Mouse (Mus musculus): ENCODE results near the gene Prkag2. TPM values are rescaled to one million over a fixed set of nuclear protein-coding genes. Genes with fewer than 3 reads are reported as not detected.

Gene Prkag2
- polyA plus RNA-seq, 1 experiment from 2014 or later: 32.6 TPM

DNA sequence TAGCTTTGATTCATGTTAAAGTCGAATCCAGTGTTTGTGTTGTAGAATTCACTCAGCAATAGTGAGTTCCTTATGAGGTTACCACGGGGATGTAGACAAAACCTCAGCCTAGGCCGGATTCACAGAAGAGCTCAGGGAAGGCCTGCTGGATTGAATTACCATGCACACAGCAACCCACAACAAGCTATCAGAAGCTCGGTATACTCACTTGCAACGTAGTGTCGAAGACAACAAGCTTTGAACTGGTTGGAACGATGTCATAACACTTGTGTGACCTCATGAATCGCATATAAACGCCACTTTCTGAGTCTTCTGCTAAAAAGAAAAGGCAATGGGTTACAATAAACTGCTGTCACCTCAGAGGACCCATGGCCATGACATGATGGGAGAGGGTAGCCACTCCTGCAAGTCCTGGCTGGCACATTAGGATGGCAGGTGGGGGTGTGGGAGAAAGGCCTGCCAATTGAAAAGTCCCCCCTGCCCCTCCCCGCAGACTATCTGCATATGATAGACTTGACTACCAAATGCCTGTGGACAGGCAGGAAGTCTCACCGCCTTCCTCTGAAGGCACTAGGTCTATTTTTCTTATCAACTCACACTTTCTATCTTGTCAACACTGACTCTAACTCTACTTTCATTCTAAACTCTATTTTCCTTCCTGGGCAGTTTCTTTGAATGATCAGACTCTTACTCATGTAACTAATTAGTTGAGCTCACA lies 211.4 kb downstream of the Prkag2 start:
- DNase-seq (ENCODE audit: low spot score) (no peak), ATAC-seq (ENCODE audit: insufficient number of reproducible peaks, low FRiP score, low TSS enrichment, low read depth) (no peak)
- Histone ChIP-seq H3K27me3 (ENCODE audit: control insufficient read depth, insufficient read depth, low read length) (no peaks in the 10 kb centered on the region), H3K9ac (ENCODE audit: low read length) (no peak overlapping the region), H3K4me1 (ENCODE audit: control insufficient read depth, insufficient read depth, low read length) (no peaks in the 10 kb centered on the region), H3K4me2 (ENCODE audit: low read depth, severe bottlenecking) (no peak overlapping the region), H3K9me3 (ENCODE audit: control insufficient read depth, low read length) (no peaks in the 10 kb centered on the region), H3K4me3 (ENCODE audit: low read depth, low read length) (no peak overlapping the region), H3K36me3 (ENCODE audit: control insufficient read depth, insufficient read depth, low read length) (no peaks in the 10 kb centered on the region), H3K27ac (replicated peaks; ENCODE audit: low read depth, low read length) (no peak overlapping the region)
- WGBS: 86% methylated on average over 11 of the region's 11 CpGs

DNA sequence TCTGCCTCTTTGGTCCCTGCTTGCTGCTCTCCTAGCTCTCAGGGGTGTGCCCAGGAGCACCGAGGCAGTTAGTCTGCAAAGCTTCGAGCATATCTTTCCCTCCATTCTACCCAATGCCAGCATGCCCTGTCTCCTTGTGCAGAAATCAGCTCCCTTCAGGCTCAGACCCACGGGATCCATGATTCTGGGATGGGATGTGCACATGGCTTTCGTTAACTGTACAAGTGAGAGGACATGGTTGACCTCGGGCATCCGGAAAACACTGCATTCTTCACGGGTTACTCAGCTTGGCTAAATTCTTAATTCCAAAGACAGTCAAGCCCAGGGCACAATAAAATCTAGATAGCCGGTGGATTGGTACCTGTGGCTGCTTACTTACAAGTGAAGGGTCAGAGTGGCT lies 213.2 kb downstream of the Prkag2 start:
- Histone ChIP-seq H3K9me3 (ENCODE audit: control insufficient read depth, low read length) (no peaks in the 10 kb centered on the region), H3K4me2 (ENCODE audit: low read depth, severe bottlenecking) (no peak overlapping the region), H3K9ac (ENCODE audit: low read length) (no peak overlapping the region), H3K4me1 (ENCODE audit: control insufficient read depth, insufficient read depth, low read length) (no peaks in the 10 kb centered on the region), H3K4me3 (ENCODE audit: low read depth, low read length) (no peak overlapping the region), H3K27me3 (ENCODE audit: control insufficient read depth, insufficient read depth, low read length) (no peaks in the 10 kb centered on the region), H3K27ac (replicated peaks; ENCODE audit: low read depth, low read length) (no peak overlapping the region), H3K36me3 (ENCODE audit: control insufficient read depth, insufficient read depth, low read length) (no peaks in the 10 kb centered on the region)
- 76% methylated on average over 8 of the region's 8 CpGs for WGBS
- ATAC-seq (ENCODE audit: insufficient number of reproducible peaks, low FRiP score, low TSS enrichment, low read depth) (no peak), DNase-seq (ENCODE audit: low spot score) (no peak)

- Histone ChIP-seq H3K36me3 (ENCODE audit: control insufficient read depth, insufficient read depth, low read length) (no peaks in the 10 kb centered on the region; the same call in none of the 2 replicates), H3K4me2 (ENCODE audit: low read depth, severe bottlenecking) (no peak overlapping the region), H3K27me3 (ENCODE audit: control insufficient read depth, insufficient read depth, low read length) (no peaks in the 10 kb centered on the region), H3K4me3 (ENCODE audit: low read depth, low read length) (no peak overlapping the region), H3K9ac (ENCODE audit: low read length) (no peak overlapping the region), H3K27ac (replicated peaks; ENCODE audit: low read depth, low read length) (no peak overlapping the region), H3K4me1 (ENCODE audit: control insufficient read depth, insufficient read depth, low read length) (no peaks in the 10 kb centered on the region), H3K9me3 (ENCODE audit: control insufficient read depth, low read length) (no peaks in the 10 kb centered on the region)
- no peak for ATAC-seq (ENCODE audit: insufficient number of reproducible peaks, low FRiP score, low TSS enrichment, low read depth)
- no peak for DNase-seq (ENCODE audit: low spot score)
- 83% methylated on average over 4 of the region's 4 CpGs for WGBS
These were observed 221.7 kb downstream of the Prkag2 start for GRCm38 (mm10) chr5:24878713-24879112.

DNA sequence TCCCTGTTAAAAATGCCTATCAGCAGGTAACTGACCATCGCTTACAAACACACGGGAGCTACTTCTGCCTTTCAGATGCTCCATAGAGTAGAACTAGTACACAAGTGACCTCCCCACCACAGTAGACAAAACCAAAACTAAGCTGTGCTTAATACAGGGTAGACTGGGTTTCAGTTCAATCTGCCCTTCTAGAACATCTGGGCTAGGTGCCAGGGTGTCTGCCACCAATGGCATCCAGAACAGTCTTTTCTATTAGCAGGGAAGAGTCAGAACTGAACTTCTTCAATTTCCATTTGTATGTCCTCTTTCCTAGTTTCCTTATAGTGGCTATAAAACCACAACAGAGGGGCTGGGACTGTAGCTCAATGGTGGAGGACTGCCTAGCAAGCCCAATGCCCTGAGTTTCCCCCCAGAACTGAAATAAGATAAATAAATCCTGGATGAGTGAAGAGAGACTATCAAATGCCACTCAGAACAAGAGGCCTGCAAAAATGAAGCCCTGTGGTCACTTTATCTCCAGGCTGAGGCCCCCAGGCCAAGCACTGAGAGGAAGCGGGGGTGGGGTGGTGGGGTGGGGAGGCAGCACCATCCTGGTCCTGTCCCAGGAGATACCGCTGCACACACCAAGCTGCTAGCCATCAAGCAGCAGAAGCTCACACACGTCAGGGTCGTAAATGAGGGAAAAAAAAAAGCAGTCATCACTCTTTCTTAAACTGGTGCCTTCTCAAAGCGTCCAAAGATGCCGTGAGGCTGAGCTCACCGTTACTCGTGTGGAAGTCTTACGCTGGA lies 222.4 kb downstream of the Prkag2 start:
- Histone ChIP-seq H3K4me2 (ENCODE audit: low read depth, severe bottlenecking) (no peak overlapping the region), H3K9ac (ENCODE audit: low read length) (no peak overlapping the region), H3K36me3 (ENCODE audit: control insufficient read depth, insufficient read depth, low read length) (no peaks in the 10 kb centered on the region; the same call in none of the 2 replicates), H3K27me3 (ENCODE audit: control insufficient read depth, insufficient read depth, low read length) (no peaks in the 10 kb centered on the region), H3K4me3 (ENCODE audit: low read depth, low read length) (no peak overlapping the region), H3K9me3 (ENCODE audit: control insufficient read depth, low read length) (no peaks in the 10 kb centered on the region), H3K4me1 (ENCODE audit: control insufficient read depth, insufficient read depth, low read length) (no peaks in the 10 kb centered on the region), H3K27ac (replicated peaks; ENCODE audit: low read depth, low read length) (no peak overlapping the region)
- no peak for DNase-seq (ENCODE audit: low spot score)
- 68% methylated on average over 11 of the region's 11 CpGs for WGBS
- no peak for ATAC-seq (ENCODE audit: insufficient number of reproducible peaks, low FRiP score, low TSS enrichment, low read depth)

DNA sequence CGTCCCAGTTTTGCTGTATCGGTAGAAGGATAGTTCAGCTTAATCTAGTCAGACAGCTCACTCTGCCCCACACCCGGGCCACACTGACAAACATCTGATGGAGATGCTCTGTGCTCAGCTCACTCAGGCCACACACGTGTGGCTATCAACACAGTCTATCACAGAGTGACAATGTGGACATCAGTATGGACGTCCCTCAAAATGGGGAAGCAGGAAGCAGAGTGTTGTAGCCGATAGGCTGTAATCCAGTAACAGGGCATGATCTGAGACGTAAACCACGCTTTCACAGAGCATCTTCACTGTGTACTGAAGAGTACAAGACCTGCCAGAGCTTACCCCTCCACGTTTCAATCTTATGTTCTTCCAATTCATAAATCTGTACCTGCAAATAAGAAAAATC lies 223.8 kb downstream of the Prkag2 start:
- Histone ChIP-seq H3K9me3 (ENCODE audit: control insufficient read depth, low read length) (no peaks in the 10 kb centered on the region), H3K27me3 (ENCODE audit: control insufficient read depth, insufficient read depth, low read length) (no peaks in the 10 kb centered on the region), H3K4me1 (ENCODE audit: control insufficient read depth, insufficient read depth, low read length) (no peaks in the 10 kb centered on the region), H3K27ac (replicated peaks; ENCODE audit: low read depth, low read length) (no peak overlapping the region), H3K4me2 (ENCODE audit: low read depth, severe bottlenecking) (no peak overlapping the region), H3K9ac (ENCODE audit: low read length) (no peak overlapping the region), H3K4me3 (ENCODE audit: low read depth, low read length) (no peak overlapping the region), H3K36me3 (ENCODE audit: control insufficient read depth, insufficient read depth, low read length) (no peaks in the 10 kb centered on the region; the same call in none of the 2 replicates)
- 87% methylated on average over 9 of the region's 9 CpGs for WGBS
- ATAC-seq (ENCODE audit: insufficient number of reproducible peaks, low FRiP score, low TSS enrichment, low read depth) (no peak), DNase-seq (ENCODE audit: low spot score) (no peak)

DNA sequence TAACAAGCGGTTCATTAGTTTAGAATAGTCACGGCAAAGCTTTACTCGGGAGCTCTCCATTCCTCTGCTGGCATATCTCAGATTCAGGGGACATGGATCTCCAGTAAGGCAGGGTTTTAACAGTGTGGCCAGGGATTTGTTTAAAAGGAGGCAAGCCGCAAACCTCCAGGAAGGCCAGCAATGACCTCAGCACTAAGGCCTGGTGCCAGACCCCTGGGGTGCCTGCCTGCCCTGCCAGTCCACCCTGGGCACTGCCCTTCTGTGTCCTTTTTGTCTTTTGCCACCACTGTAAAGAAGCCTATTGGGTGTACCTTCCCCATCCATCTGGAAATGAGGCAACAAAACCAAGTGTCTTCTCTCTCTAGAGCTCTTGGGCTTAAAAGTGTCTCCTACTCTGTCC lies 226.3 kb downstream of the Prkag2 start:
- H3K4me2 ChIP-seq (ENCODE audit: low read depth, severe bottlenecking): no peak overlapping the region
- ATAC-seq (ENCODE audit: insufficient number of reproducible peaks, low FRiP score, low TSS enrichment, low read depth) (no peak), DNase-seq (ENCODE audit: low spot score) (no peak)
- H3K27me3 ChIP-seq (ENCODE audit: control insufficient read depth, insufficient read depth, low read length): no peaks in the 10 kb centered on the region
- H3K36me3 ChIP-seq (ENCODE audit: control insufficient read depth, insufficient read depth, low read length): no peaks in the 10 kb centered on the region; the same call in 1 of the 2 replicates
- H3K4me3 ChIP-seq (ENCODE audit: low read depth, low read length): no peak overlapping the region
- no peaks in the 10 kb centered on the region for H3K4me1 ChIP-seq (ENCODE audit: control insufficient read depth, insufficient read depth, low read length)
- no peak overlapping the region for H3K9ac ChIP-seq (ENCODE audit: low read length)
- 87% methylated on average over 4 of the region's 4 CpGs for WGBS
- no peaks in the 10 kb centered on the region for H3K9me3 ChIP-seq (ENCODE audit: control insufficient read depth, low read length)
- no peak overlapping the region for H3K27ac ChIP-seq (replicated peaks; ENCODE audit: low read depth, low read length)

- no peak overlapping the region for H3K9ac ChIP-seq (ENCODE audit: low read length)
- ATAC-seq (ENCODE audit: insufficient number of reproducible peaks, low FRiP score, low TSS enrichment, low read depth) (no peak), DNase-seq (ENCODE audit: low spot score) (no peak)
- no peaks in the 10 kb centered on the region for H3K27me3 ChIP-seq (ENCODE audit: control insufficient read depth, insufficient read depth, low read length)
- H3K9me3 ChIP-seq (ENCODE audit: control insufficient read depth, low read length): no peaks in the 10 kb centered on the region
- no peak overlapping the region for H3K4me3 ChIP-seq (ENCODE audit: low read depth, low read length)
- no peak overlapping the region for H3K4me2 ChIP-seq (ENCODE audit: low read depth, severe bottlenecking)
- H3K36me3 ChIP-seq (ENCODE audit: control insufficient read depth, insufficient read depth, low read length): no peaks in the 10 kb centered on the region; the same call in 1 of the 2 replicates
- no peaks in the 10 kb centered on the region for H3K4me1 ChIP-seq (ENCODE audit: control insufficient read depth, insufficient read depth, low read length)
- H3K27ac ChIP-seq (replicated peaks; ENCODE audit: low read depth, low read length): no peak overlapping the region
- 54% methylated on average over 6 of the region's 6 CpGs for WGBS
These were observed 227.2 kb downstream of the Prkag2 start for GRCm38 (mm10) chr5:24873221-24873620.

DNA sequence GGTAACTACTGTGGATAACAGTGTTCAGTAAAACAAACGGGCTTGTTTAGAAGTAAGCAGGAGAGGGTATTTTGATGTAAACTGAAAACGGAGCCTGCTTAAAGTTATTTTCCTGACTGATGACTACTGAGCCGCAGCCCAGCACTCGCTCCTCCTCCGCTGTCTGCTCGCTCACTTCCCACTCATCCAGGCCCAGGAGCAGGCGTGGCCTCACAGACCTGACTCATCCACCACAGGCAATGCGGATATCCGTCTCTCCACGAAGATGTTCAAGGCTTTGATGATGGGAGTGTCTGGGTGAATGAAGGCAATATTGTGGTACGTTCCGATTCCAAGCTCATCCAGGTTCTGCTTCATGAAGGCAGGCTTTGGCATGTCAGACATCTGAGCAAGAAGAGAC lies 229.2 kb downstream of the Prkag2 start:
- WGBS: 90% methylated on average over 12 of the region's 12 CpGs
- H3K27ac ChIP-seq (replicated peaks; ENCODE audit: low read depth, low read length): no peak overlapping the region
- H3K27me3 ChIP-seq (ENCODE audit: control insufficient read depth, insufficient read depth, low read length): no peaks in the 10 kb centered on the region
- H3K9ac ChIP-seq (ENCODE audit: low read length): no peak overlapping the region
- no peaks in the 10 kb centered on the region for H3K9me3 ChIP-seq (ENCODE audit: control insufficient read depth, low read length)
- no peak overlapping the region for H3K4me2 ChIP-seq (ENCODE audit: low read depth, severe bottlenecking)
- peaks cover 2% of the 10 kb centered on the region; the same call in 1 of the 2 replicates for H3K36me3 ChIP-seq (ENCODE audit: control insufficient read depth, insufficient read depth, low read length)
- ATAC-seq (ENCODE audit: insufficient number of reproducible peaks, low FRiP score, low TSS enrichment, low read depth) (no peak), DNase-seq (ENCODE audit: low spot score) (no peak)
- no peak overlapping the region for H3K4me3 ChIP-seq (ENCODE audit: low read depth, low read length)
- no peaks in the 10 kb centered on the region for H3K4me1 ChIP-seq (ENCODE audit: control insufficient read depth, insufficient read depth, low read length)

All from limb, embryonic 11.5 days (tissue).